Mouse (Mus musculus): ENCODE measurements at regions not wholly inside any gene's neighbourhood (a gene's known extent, or its start where the extent isn't known, plus 50 kb on each side); places are given as distances from the start of the nearest gene placed in this dataset.

- no peak for DNase-seq
Observed at GRCm38 (mm10) chr16:29963284-29963683, 100.9 kb upstream of the Hes1 start.

GRCm38 (mm10) chr16:29964563-29964962, 99.6 kb upstream of the Hes1 start:
- DNase-seq, result no peak

GRCm38 (mm10) chr16:29968743-29969142, 95.4 kb upstream of the Hes1 start:
- no peak for DNase-seq

GRCm38 (mm10) chr16:29972741-29973141, 91.4 kb upstream of the Hes1 start:
- DNase-seq, result no peak

- DNase-seq, result no peak
Observed at GRCm38 (mm10) chr16:29973250-29973649, 90.9 kb upstream of the Hes1 start.

GRCm38 (mm10) chr16:29975800-29976199, 88.4 kb upstream of the Hes1 start:
- no peak for DNase-seq

GRCm38 (mm10) chr16:29977011-29977410, 87.2 kb upstream of the Hes1 start:
- DNase-seq, result no peak

- no peak for DNase-seq
Observed at GRCm38 (mm10) chr16:29977711-29978110, 86.5 kb upstream of the Hes1 start.

GRCm38 (mm10) chr16:29979066-29979465, 85.1 kb upstream of the Hes1 start:
- DNase-seq, result no peak

- no peak for DNase-seq
Observed at GRCm38 (mm10) chr16:29981543-29981942, 82.6 kb upstream of the Hes1 start.

GRCm38 (mm10) chr16:29982224-29982785, 81.9 kb upstream of the Hes1 start:
- no peak for DNase-seq

- DNase-seq, result no peak
Observed at GRCm38 (mm10) chr16:29983161-29983560, 81.0 kb upstream of the Hes1 start.

- no peak for DNase-seq
Observed at GRCm38 (mm10) chr16:29985126-29985931, 78.9 kb upstream of the Hes1 start.

- DNase-seq, result no peak
Observed at GRCm38 (mm10) chr16:29987595-29987994, 76.6 kb upstream of the Hes1 start.

- no peak for DNase-seq
Observed at GRCm38 (mm10) chr16:29987999-29988398, 76.2 kb upstream of the Hes1 start.

- DNase-seq, result peak in 1 of 2 experiments; percentile 28
Observed at GRCm38 (mm10) chr16:29989308-29989707, 74.9 kb upstream of the Hes1 start.

- DNase-seq, result no peak
Observed at GRCm38 (mm10) chr16:29990393-29990792, 73.8 kb upstream of the Hes1 start.

- peak in 1 of 2 experiments; percentile 19 for DNase-seq
Observed at GRCm38 (mm10) chr16:29990795-29991587, 73.2 kb upstream of the Hes1 start.

GRCm38 (mm10) chr16:29991876-29992380, 72.3 kb upstream of the Hes1 start:
- no peak for DNase-seq

- no peak for DNase-seq
Observed at GRCm38 (mm10) chr16:29993111-29993510, 71.1 kb upstream of the Hes1 start.

GRCm38 (mm10) chr16:29993535-29993934, 70.6 kb upstream of the Hes1 start:
- no peak for DNase-seq

GRCm38 (mm10) chr16:29996139-29997069, 67.8 kb upstream of the Hes1 start:
- peak in 1 of 2 experiments; percentile 27 for DNase-seq
